Mouse (Mus musculus): Measurements from ENCODE around the gene Nhsl2. TPM values are rescaled to one million over a fixed set of nuclear protein-coding genes. Genes with fewer than 3 reads are reported as not detected.

Nhsl2 gene
- polyA plus RNA-seq, 1 experiment, result 0.21 TPM

GRCm38 (mm10) chrX:101953787-101954491 is 104.8 kb downstream of the Nhsl2 start:
- H3K27ac ChIP-seq (ENCODE audit: insufficient read depth, low read length), result no peak overlapping the region
- H3K9me3 ChIP-seq (replicated peaks; ENCODE audit: control insufficient read depth, insufficient read depth, low read length, poor library complexity, severe bottlenecking), result no peaks in the 10 kb centered on the region
- H3K9ac ChIP-seq (ENCODE audit: low read depth, poor library complexity, severe bottlenecking), result peak overlapping the region; percentile 11; the same call in 1 of the 2 replicates
- peak overlapping the region; percentile 59 for H3K4me3 ChIP-seq (ENCODE audit: low read depth, low read length)
- no peaks in the 10 kb centered on the region for H3K4me1 ChIP-seq (ENCODE audit: control insufficient read depth, insufficient read depth, low read length)
- H3K27me3 ChIP-seq (ENCODE audit: control insufficient read depth, insufficient read depth, low read length, poor library complexity, severe bottlenecking), result no peaks in the 10 kb centered on the region
- no peak for TF ChIP-seq EP300 (IDR thresholded peaks at IDR 0.05; ENCODE audit: insufficient read depth, low read depth, low read length)
- TF ChIP-seq POLR2A (IDR thresholded peaks at IDR 0.05; ENCODE audit: insufficient read depth, low read length), result no peak
- no peak for TF ChIP-seq CTCF (IDR thresholded peaks at IDR 0.05; ENCODE audit: low read depth, low read length)
- no peaks in the 10 kb centered on the region for H3K36me3 ChIP-seq (ENCODE audit: control insufficient read depth, insufficient read depth, low read length, poor library complexity, severe bottlenecking)

GRCm38 (mm10) chrX:101954492-101954851 is 105.3 kb downstream of the Nhsl2 start:
- TF ChIP-seq POLR2A (IDR thresholded peaks at IDR 0.05; ENCODE audit: insufficient read depth, low read length), result no peak
- no peak for TF ChIP-seq EP300 (IDR thresholded peaks at IDR 0.05; ENCODE audit: insufficient read depth, low read depth, low read length)
- TF ChIP-seq CTCF (IDR thresholded peaks at IDR 0.05; ENCODE audit: low read depth, low read length), result no peak
- Histone ChIP-seq H3K9ac (ENCODE audit: low read depth, poor library complexity, severe bottlenecking) (no peak overlapping the region), H3K4me3 (ENCODE audit: low read depth, low read length) (no peak overlapping the region), H3K27ac (ENCODE audit: insufficient read depth, low read length) (no peak overlapping the region), H3K36me3 (ENCODE audit: control insufficient read depth, insufficient read depth, low read length, poor library complexity, severe bottlenecking) (no peaks in the 10 kb centered on the region), H3K4me1 (ENCODE audit: control insufficient read depth, insufficient read depth, low read length) (no peaks in the 10 kb centered on the region), H3K27me3 (ENCODE audit: control insufficient read depth, insufficient read depth, low read length, poor library complexity, severe bottlenecking) (no peaks in the 10 kb centered on the region), H3K9me3 (replicated peaks; ENCODE audit: control insufficient read depth, insufficient read depth, low read length, poor library complexity, severe bottlenecking) (no peaks in the 10 kb centered on the region)

GRCm38 (mm10) chrX:101961848-101962247 is 112.7 kb downstream of the Nhsl2 start:
- H3K27ac ChIP-seq (ENCODE audit: insufficient read depth, low read length), result no peak overlapping the region
- no peaks in the 10 kb centered on the region for H3K4me1 ChIP-seq (ENCODE audit: control insufficient read depth, insufficient read depth, low read length)
- no peak overlapping the region for H3K4me3 ChIP-seq (ENCODE audit: low read depth, low read length)
- H3K36me3 ChIP-seq (ENCODE audit: control insufficient read depth, insufficient read depth, low read length, poor library complexity, severe bottlenecking), result no peaks in the 10 kb centered on the region
- H3K9ac ChIP-seq (ENCODE audit: low read depth, poor library complexity, severe bottlenecking), result no peak overlapping the region
- TF ChIP-seq CTCF (IDR thresholded peaks at IDR 0.05; ENCODE audit: low read depth, low read length) (no peak), POLR2A (IDR thresholded peaks at IDR 0.05; ENCODE audit: insufficient read depth, low read length) (no peak), EP300 (IDR thresholded peaks at IDR 0.05; ENCODE audit: insufficient read depth, low read depth, low read length) (no peak)
- no peaks in the 10 kb centered on the region for H3K27me3 ChIP-seq (ENCODE audit: control insufficient read depth, insufficient read depth, low read length, poor library complexity, severe bottlenecking)
- no peaks in the 10 kb centered on the region for H3K9me3 ChIP-seq (replicated peaks; ENCODE audit: control insufficient read depth, insufficient read depth, low read length, poor library complexity, severe bottlenecking)

GRCm38 (mm10) chrX:101963711-101964110 is 114.5 kb downstream of the Nhsl2 start:
- no peaks in the 10 kb centered on the region for H3K27me3 ChIP-seq (ENCODE audit: control insufficient read depth, insufficient read depth, low read length, poor library complexity, severe bottlenecking)
- TF ChIP-seq EP300 (IDR thresholded peaks at IDR 0.05; ENCODE audit: insufficient read depth, low read depth, low read length) (no peak), CTCF (IDR thresholded peaks at IDR 0.05; ENCODE audit: low read depth, low read length) (no peak), POLR2A (IDR thresholded peaks at IDR 0.05; ENCODE audit: insufficient read depth, low read length) (no peak)

GRCm38 (mm10) chrX:101973028-101973427 is 123.8 kb downstream of the Nhsl2 start:
- Histone ChIP-seq H3K27me3 (ENCODE audit: control insufficient read depth, insufficient read depth, low read length, poor library complexity, severe bottlenecking) (no peaks in the 10 kb centered on the region), H3K36me3 (ENCODE audit: control insufficient read depth, insufficient read depth, low read length, poor library complexity, severe bottlenecking) (no peaks in the 10 kb centered on the region), H3K27ac (ENCODE audit: insufficient read depth, low read length) (no peak overlapping the region), H3K9me3 (replicated peaks; ENCODE audit: control insufficient read depth, insufficient read depth, low read length, poor library complexity, severe bottlenecking) (no peaks in the 10 kb centered on the region), H3K4me1 (ENCODE audit: control insufficient read depth, insufficient read depth, low read length) (no peaks in the 10 kb centered on the region), H3K4me3 (ENCODE audit: low read depth, low read length) (no peak overlapping the region), H3K9ac (ENCODE audit: low read depth, poor library complexity, severe bottlenecking) (no peak overlapping the region)
- no peak for TF ChIP-seq POLR2A (IDR thresholded peaks at IDR 0.05; ENCODE audit: insufficient read depth, low read length)
- TF ChIP-seq EP300 (IDR thresholded peaks at IDR 0.05; ENCODE audit: insufficient read depth, low read depth, low read length), result no peak
- TF ChIP-seq CTCF (IDR thresholded peaks at IDR 0.05; ENCODE audit: low read depth, low read length), result no peak

More at GRCm38 (mm10) chrX:101963711-101964110, 114.5 kb downstream of the Nhsl2 start:
- no peak overlapping the region for H3K27ac ChIP-seq (ENCODE audit: insufficient read depth, low read length)
- H3K9me3 ChIP-seq (replicated peaks; ENCODE audit: control insufficient read depth, insufficient read depth, low read length, poor library complexity, severe bottlenecking), result no peaks in the 10 kb centered on the region
- no peak overlapping the region for H3K9ac ChIP-seq (ENCODE audit: low read depth, poor library complexity, severe bottlenecking)
- H3K36me3 ChIP-seq (ENCODE audit: control insufficient read depth, insufficient read depth, low read length, poor library complexity, severe bottlenecking), result no peaks in the 10 kb centered on the region
- H3K4me1 ChIP-seq (ENCODE audit: control insufficient read depth, insufficient read depth, low read length), result no peaks in the 10 kb centered on the region
- H3K4me3 ChIP-seq (ENCODE audit: low read depth, low read length), result no peak overlapping the region

- H3K4me1 ChIP-seq (ENCODE audit: control insufficient read depth, insufficient read depth, low read length), result no peaks in the 10 kb centered on the region
- H3K9me3 ChIP-seq (replicated peaks; ENCODE audit: control insufficient read depth, insufficient read depth, low read length, poor library complexity, severe bottlenecking), result no peaks in the 10 kb centered on the region
- H3K27ac ChIP-seq (ENCODE audit: insufficient read depth, low read length), result no peak overlapping the region
- no peaks in the 10 kb centered on the region for H3K36me3 ChIP-seq (ENCODE audit: control insufficient read depth, insufficient read depth, low read length, poor library complexity, severe bottlenecking)
- TF ChIP-seq POLR2A (IDR thresholded peaks at IDR 0.05; ENCODE audit: insufficient read depth, low read length) (no peak), CTCF (IDR thresholded peaks at IDR 0.05; ENCODE audit: low read depth, low read length) (no peak), EP300 (IDR thresholded peaks at IDR 0.05; ENCODE audit: insufficient read depth, low read depth, low read length) (no peak)
- no peak overlapping the region for H3K4me3 ChIP-seq (ENCODE audit: low read depth, low read length)
- no peak overlapping the region for H3K9ac ChIP-seq (ENCODE audit: low read depth, poor library complexity, severe bottlenecking)
- H3K27me3 ChIP-seq (ENCODE audit: control insufficient read depth, insufficient read depth, low read length, poor library complexity, severe bottlenecking), result no peaks in the 10 kb centered on the region
These were observed 127.7 kb downstream of the Nhsl2 start for GRCm38 (mm10) chrX:101976931-101977330.
